Mouse (Mus musculus): ENCODE measurements around the gene Gpr143.

- TF ChIP-seq CTCF (conservative IDR thresholded peaks at IDR 0.05; ENCODE audit: low read length) (no peak), POU5F1 (IDR thresholded peaks at IDR 0.05; ENCODE audit: borderline replicate concordance, low read length) (no peak)
Measured at GRCm38 (mm10) chrX:152764171-152764570, 17.6 kb upstream of the Gpr143 start.

Measured in E14TG2a.4 (cell line).